Comparison of ENCODE assay signal across 8 mouse cellular contexts in the genomic region with DNA sequence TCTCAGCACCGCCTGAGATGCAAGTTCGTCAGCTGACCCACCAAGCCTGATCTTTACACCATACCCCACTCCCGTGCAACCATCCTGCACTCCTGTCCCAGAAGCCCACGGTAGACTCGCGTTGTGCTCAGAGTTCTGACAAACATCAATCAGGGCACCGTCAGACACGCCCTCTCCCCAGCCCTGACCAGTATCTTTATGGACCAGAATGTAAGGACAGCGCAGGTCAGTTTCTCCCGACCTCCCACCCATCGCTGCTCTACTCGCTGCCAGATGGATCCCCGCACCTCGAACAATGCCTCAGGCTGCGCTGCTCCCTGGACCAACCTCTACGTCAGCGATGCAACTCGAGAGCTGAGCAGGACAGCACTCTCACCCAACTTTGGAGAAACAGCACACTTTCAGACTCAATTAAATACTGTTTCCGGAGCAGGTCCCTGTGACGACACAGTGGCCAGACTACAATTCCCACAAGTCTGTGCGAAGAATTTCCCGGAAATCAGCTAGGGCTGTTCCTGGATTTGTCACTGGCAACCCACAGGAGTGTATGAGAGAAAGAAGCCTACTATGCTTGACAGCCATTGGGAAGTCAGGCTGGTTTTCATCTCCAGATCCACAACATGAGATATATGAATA. TPM values are rescaled to one million over a fixed set of nuclear protein-coding genes. Genes with fewer than 3 reads are reported as not detected.
A peak's percentile ranks its signal among the peaks of the same experiment; 100 is the strongest.
DNase-seq lines count a peak whose midpoint lies in the region; ATAC-seq and TF ChIP-seq lines count a peak whose summit lies in the region.

Zfp58 (minus strand) TSS at position 472 of the 636 bp plus-strand sequence.

- peak; percentile 19; the same call in 1 of the 2 replicates for TF ChIP-seq POLR2A in cortical plate, adult 2 months (IDR thresholded peaks at IDR 0.05; ENCODE audit: extremely low read depth, insufficient read depth, low read length)

- TF ChIP-seq CTCF in cortical plate, adult 2 months (IDR thresholded peaks at IDR 0.05; ENCODE audit: extremely low read depth, insufficient read depth, low read length): no peak

- H3K9me3 ChIP-seq in megakaryocyte, embryonic 14.5 days: peaks cover 1% of the 10 kb centered on the region; the same call in 1 of the 2 replicates

- no peak within 1 kb of the TSS for H3K27ac ChIP-seq in cortical plate, adult 2 months (ENCODE audit: insufficient read depth, low read length)

- DNase-seq in gastrocnemius, adult 8-10 months (ENCODE audit: low spot score in 2 of 2): peak; percentile 58 to 64
- peak; percentile 66 for DNase-seq in hindlimb bud, embryonic 11.5 days (ENCODE audit: extremely low spot score, low read depth, low spot score)
- DNase-seq in left cerebral cortex, adult 8-10 months (ENCODE audit: low spot score in 2 of 2): peak; percentile 70 to 85
- DNase-seq in right cerebral cortex, postnatal 10 days (ENCODE audit: low spot score in 2 of 2): peak; percentile 88 to 93
- DNase-seq in urinary bladder, postnatal 25 days (ENCODE audit: low spot score): peak; percentile 73

- peak within 1 kb of the TSS; percentile 72 for H3K4me3 ChIP-seq in cortical plate, adult 2 months (ENCODE audit: insufficient read depth, low read length)
- peak within 1 kb of the TSS; percentile 91 for H3K4me3 ChIP-seq in megakaryocyte, embryonic 14.5 days (replicated peaks)

- peak; percentile 99 for ATAC-seq in activated CD4-positive, CD25-positive, alpha-beta regulatory T cell, adult 4 months

- H3K36me3 ChIP-seq in megakaryocyte, embryonic 14.5 days (replicated peaks; ENCODE audit: low read length): peaks cover 17% of the 10 kb centered on the region

- H3K27me3 ChIP-seq in megakaryocyte, embryonic 14.5 days (replicated peaks): no peaks in the 10 kb centered on the region

- 0 out of 2 replicates have a peak, but pooled peaks cover 2% of the 10 kb centered on the region for H3K4me1 ChIP-seq in cortical plate, adult 2 months (ENCODE audit: control insufficient read depth, insufficient read depth, low read length)
- H3K4me1 ChIP-seq in megakaryocyte, embryonic 14.5 days: peaks cover 24% of the 10 kb centered on the region

RNA-seq across cellular contexts. Expression of gene Zfp58, which starts in this region (rescaled TPM):
- polyA plus RNA-seq in activated CD4-positive, CD25-positive, alpha-beta regulatory T cell, adult 4 months (2017; shearing (Covaris generic)): 10 to 100 TPM; 15.9 to 17.9 TPM
- polyA plus RNA-seq in cortical plate, adult 2 months (2012; rRNA removed): 5.6 and 5.7 TPM in 2 replicates
- 1 to 10 TPM; 2.9 to 3.5 (median 3.1) TPM for total RNA-seq in gastrocnemius, adult 8-10 months (2022)
- total RNA-seq in left cerebral cortex, adult 8-10 months (2022): 10 to 100 TPM in 1 of 4 experiments, 1 to 10 TPM in 3; 6.6 to 11.3 (median 8.4) TPM
- not detected in 2 replicates for polyA plus RNA-seq in megakaryocyte, embryonic 14.5 days (2012; ENCODE audit: insufficient read depth, low replicate concordance)
